Mouse (Mus musculus) gastrocnemius, adult 2 months (tissue): ENCODE measurements around the gene Thsd4. TPM values are rescaled to one million over a fixed set of nuclear protein-coding genes. Genes with fewer than 3 reads are reported as not detected.
A peak's percentile ranks its signal among the peaks of the same experiment; 100 is the strongest.

Experiments used
- DNase-seq: peaks from one replicate; pipeline ENCODE4 v3.0.0; 2022
- H3K27ac ChIP-seq: fragments of 200-600 bp; 2 replicates; pipeline ENCODE4 v1.8.1; 2022; ENCODE audit warnings: mild to moderate bottlenecking
- H3K4me3 ChIP-seq: fragments of 200-600 bp; 2 replicates; pipeline ENCODE4 v1.8.1; 2022; ENCODE audit warnings: mild to moderate bottlenecking, moderate library complexity
- CTCF ChIP-seq: fragments of 200-600 bp; IDR thresholded peaks from 2 replicates; pipeline ENCODE4 v1.8.1; 2022; ENCODE audit warnings: antibody characterized with exemption, mild to moderate bottlenecking, moderate library complexity
- intact Hi-C: fragments of 180-260 bp; cut with DNase I; formaldehyde crosslinking; loops from one replicate; pipeline ENCODE4 v1.15.1; 2025
- total RNA-seq, 2 experiments: library from RNA; stranded (reverse); gene quantifications; 2 replicates each; pipeline ENCODE4 v1.2.3; 2021

Thsd4 gene
- total RNA-seq, 2 experiments from 2014 or later: 0.48 to 1.2 TPM

GRCm38 (mm10) chr9:60504378-60505285 lies 17.2 kb downstream of the Thsd4 start:
- DNase-seq: no peak
- TF ChIP-seq CTCF: no peak
- Histone ChIP-seq H3K27ac (no peak overlapping the region), H3K4me3 (no peak overlapping the region)
- intact Hi-C loops: no loop called here

GRCm38 (mm10) chr9:60502220-60502619 lies 19.6 kb downstream of the Thsd4 start:
- no peak for DNase-seq
- intact Hi-C loops: no loop called here
- no peak overlapping the region for H3K4me3 ChIP-seq
- no peak overlapping the region for H3K27ac ChIP-seq
- no peak for TF ChIP-seq CTCF

GRCm38 (mm10) chr9:60501504-60502179 lies 20.2 kb downstream of the Thsd4 start:
- intact Hi-C loops: no loop called here
- H3K4me3 ChIP-seq: no peak overlapping the region
- no peak overlapping the region for H3K27ac ChIP-seq
- no peak for DNase-seq
- no peak for TF ChIP-seq CTCF

GRCm38 (mm10) chr9:60492275-60492974 lies 29.4 kb downstream of the Thsd4 start:
- Histone ChIP-seq H3K27ac (no peak overlapping the region), H3K4me3 (no peak overlapping the region)
- intact Hi-C loops: no loop called here
- DNase-seq: no peak
- no peak for TF ChIP-seq CTCF

GRCm38 (mm10) chr9:60491489-60492100 lies 30.3 kb downstream of the Thsd4 start:
- DNase-seq: no peak
- TF ChIP-seq CTCF: no peak
- Histone ChIP-seq H3K4me3 (no peak overlapping the region), H3K27ac (no peak overlapping the region)
- intact Hi-C loops: no loop called here

GRCm38 (mm10) chr9:60491079-60491478 lies 30.8 kb downstream of the Thsd4 start:
- Histone ChIP-seq H3K4me3 (no peak overlapping the region), H3K27ac (no peak overlapping the region)
- TF ChIP-seq CTCF: no peak
- intact Hi-C loops: no loop called here
- DNase-seq: no peak

- Histone ChIP-seq H3K27ac (no peak overlapping the region), H3K4me3 (no peak overlapping the region)
- intact Hi-C loops: no loop called here
- no peak for DNase-seq
- TF ChIP-seq CTCF: no peak
Observed at GRCm38 (mm10) chr9:60488816-60489215, 33.0 kb downstream of the Thsd4 start.

- H3K27ac ChIP-seq: no peak overlapping the region
- intact Hi-C loops: no loop called here
Observed at GRCm38 (mm10) chr9:60482165-60482564, 39.7 kb downstream of the Thsd4 start.

GRCm38 (mm10) chr9:60480052-60480451 lies 41.8 kb downstream of the Thsd4 start:
- DNase-seq: peak; percentile 29
- intact Hi-C loops: no loop called here
- Histone ChIP-seq H3K27ac (no peak overlapping the region), H3K4me3 (no peak overlapping the region)
- no peak for TF ChIP-seq CTCF

More at GRCm38 (mm10) chr9:60482165-60482564, 39.7 kb downstream of the Thsd4 start:
- no peak for TF ChIP-seq CTCF
- no peak overlapping the region for H3K4me3 ChIP-seq
- no peak for DNase-seq

- intact Hi-C loops: no loop called here
- TF ChIP-seq CTCF: no peak
- no peak overlapping the region for H3K4me3 ChIP-seq
- no peak for DNase-seq
- H3K27ac ChIP-seq: no peak overlapping the region
Observed at GRCm38 (mm10) chr9:60478806-60479205, 43.0 kb downstream of the Thsd4 start.

GRCm38 (mm10) chr9:60477991-60478750 lies 43.7 kb downstream of the Thsd4 start:
- intact Hi-C loops: no loop called here
- no peak for TF ChIP-seq CTCF
- Histone ChIP-seq H3K27ac (no peak overlapping the region), H3K4me3 (no peak overlapping the region)
- no peak for DNase-seq
